Mouse (Mus musculus): ENCODE results near the gene Gpr152. TPM values are rescaled to one million over a fixed set of nuclear protein-coding genes. Genes with fewer than 3 reads are reported as not detected.
"Not testable (repeated sequence)": the region's sequence is repeated elsewhere in the genome, so short reads cannot be mapped to it uniquely, and the experiment has no call there.

Gene Gpr152
- polyA plus RNA-seq, 1 experiment, result 0.01 TPM

- Histone ChIP-seq H3K27me3 (ENCODE audit: control insufficient read depth) (no peaks in the 10 kb centered on the region), H3K36me3 (ENCODE audit: control insufficient read depth) (peaks cover 83% of the 10 kb centered on the region), H3K9me3 (ENCODE audit: control insufficient read depth, low read length) (peaks cover under 1% of the 10 kb centered on the region; the same call in 1 of the 2 replicates), H3K4me1 (ENCODE audit: control insufficient read depth) (peaks cover 44% of the 10 kb centered on the region), H3K4me3 (replicated peaks) (no peak overlapping the region)
- TF ChIP-seq TAL1 (IDR thresholded peaks at IDR 0.05; ENCODE audit: low read length) (no peak), GATA1 (IDR thresholded peaks at IDR 0.05; ENCODE audit: low read length) (no peak)
Measured at GRCm38 (mm10) chr19:4115816-4116215, 23.8 kb upstream of the Gpr152 start.

GRCm38 (mm10) chr19:4117006-4117405 is 22.6 kb upstream of the Gpr152 start:
- H3K27me3 ChIP-seq (ENCODE audit: control insufficient read depth), result no peaks in the 10 kb centered on the region
- peaks cover 74% of the 10 kb centered on the region for H3K36me3 ChIP-seq (ENCODE audit: control insufficient read depth)
- H3K4me3 ChIP-seq (replicated peaks), result no peak overlapping the region
- peaks cover 56% of the 10 kb centered on the region for H3K4me1 ChIP-seq (ENCODE audit: control insufficient read depth)
- TF ChIP-seq GATA1 (IDR thresholded peaks at IDR 0.05; ENCODE audit: low read length) (no peak), TAL1 (IDR thresholded peaks at IDR 0.05; ENCODE audit: low read length) (no peak)
- H3K9me3 ChIP-seq (ENCODE audit: control insufficient read depth, low read length), result peaks cover 4% of the 10 kb centered on the region

DNA sequence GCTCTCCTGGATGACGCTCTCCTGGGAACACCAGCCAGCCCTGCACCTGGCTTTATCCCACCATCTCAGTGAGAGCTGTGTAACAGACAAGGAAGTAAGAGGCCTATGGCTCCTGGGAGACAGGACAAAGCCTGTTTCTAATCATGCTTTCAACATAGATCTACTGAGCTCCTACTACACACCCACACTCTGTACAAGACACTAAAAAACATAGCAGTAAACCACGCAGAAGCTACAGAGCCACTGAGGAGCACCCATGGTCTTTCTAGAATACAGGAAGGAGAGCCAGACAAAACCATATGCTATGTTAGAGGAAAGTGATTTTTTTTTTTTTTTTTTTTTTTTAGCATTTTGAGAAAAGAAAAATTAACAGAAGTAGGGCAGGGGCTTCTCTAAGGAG is 21.2 kb upstream of the Gpr152 start:
- Histone ChIP-seq H3K36me3 (ENCODE audit: control insufficient read depth) (peaks cover 61% of the 10 kb centered on the region), H3K27me3 (ENCODE audit: control insufficient read depth) (no peaks in the 10 kb centered on the region), H3K4me3 (replicated peaks) (no peak overlapping the region), H3K9me3 (ENCODE audit: control insufficient read depth, low read length) (peaks cover 4% of the 10 kb centered on the region), H3K4me1 (ENCODE audit: control insufficient read depth) (peaks cover 62% of the 10 kb centered on the region)
- TF ChIP-seq TAL1 (IDR thresholded peaks at IDR 0.05; ENCODE audit: low read length) (no peak), GATA1 (IDR thresholded peaks at IDR 0.05; ENCODE audit: low read length) (no peak)

GRCm38 (mm10) chr19:4119716-4120487 is 19.7 kb upstream of the Gpr152 start:
- Histone ChIP-seq H3K27me3 (ENCODE audit: control insufficient read depth) (no peaks in the 10 kb centered on the region), H3K9me3 (ENCODE audit: control insufficient read depth, low read length) (peaks cover 4% of the 10 kb centered on the region), H3K4me3 (replicated peaks) (no peak overlapping the region), H3K4me1 (ENCODE audit: control insufficient read depth) (peaks cover 62% of the 10 kb centered on the region), H3K36me3 (ENCODE audit: control insufficient read depth) (peaks cover 45% of the 10 kb centered on the region)
- TF ChIP-seq GATA1 (IDR thresholded peaks at IDR 0.05; ENCODE audit: low read length) (no peak), TAL1 (IDR thresholded peaks at IDR 0.05; ENCODE audit: low read length) (no peak)

DNA sequence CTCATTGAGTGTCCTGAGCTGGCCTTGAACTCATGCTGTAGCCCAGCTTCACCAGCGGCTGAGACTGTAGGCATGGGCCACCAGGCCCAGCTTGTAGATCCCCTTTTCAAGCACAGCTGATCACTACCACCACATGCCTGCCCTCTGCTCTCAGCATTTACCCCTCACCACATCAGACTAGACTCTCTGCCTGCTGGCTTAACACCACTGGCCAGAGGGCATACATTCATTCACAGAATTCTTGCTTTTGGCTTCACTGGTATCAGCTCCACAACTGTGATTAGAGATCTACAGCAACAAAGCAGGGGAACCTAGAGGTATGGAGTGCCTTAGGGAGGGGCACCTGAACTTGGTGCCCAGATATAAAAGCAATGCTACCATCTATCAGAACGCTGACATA is 19.1 kb upstream of the Gpr152 start:
- H3K4me1 ChIP-seq (ENCODE audit: control insufficient read depth), result peaks cover 65% of the 10 kb centered on the region
- H3K36me3 ChIP-seq (ENCODE audit: control insufficient read depth), result peaks cover 39% of the 10 kb centered on the region
- H3K27me3 ChIP-seq (ENCODE audit: control insufficient read depth), result no peaks in the 10 kb centered on the region
- TF ChIP-seq GATA1 (IDR thresholded peaks at IDR 0.05; ENCODE audit: low read length), result no peak
- TF ChIP-seq TAL1 (IDR thresholded peaks at IDR 0.05; ENCODE audit: low read length), result no peak
- H3K9me3 ChIP-seq (ENCODE audit: control insufficient read depth, low read length), result peaks cover 4% of the 10 kb centered on the region
- peak overlapping the region; percentile 74 for H3K4me3 ChIP-seq (replicated peaks)

- H3K27me3 ChIP-seq (ENCODE audit: control insufficient read depth), result no peaks in the 10 kb centered on the region
- TF ChIP-seq TAL1 (IDR thresholded peaks at IDR 0.05; ENCODE audit: low read length) (no peak), GATA1 (IDR thresholded peaks at IDR 0.05; ENCODE audit: low read length) (no peak)
- peaks cover 32% of the 10 kb centered on the region for H3K36me3 ChIP-seq (ENCODE audit: control insufficient read depth)
- peaks cover 67% of the 10 kb centered on the region for H3K4me1 ChIP-seq (ENCODE audit: control insufficient read depth)
- peak overlapping the region; percentile 74 for H3K4me3 ChIP-seq (replicated peaks)
- H3K9me3 ChIP-seq (ENCODE audit: control insufficient read depth, low read length), result peaks cover 4% of the 10 kb centered on the region
Measured at GRCm38 (mm10) chr19:4121097-4121805, 18.3 kb upstream of the Gpr152 start.

- peaks cover 29% of the 10 kb centered on the region for H3K36me3 ChIP-seq (ENCODE audit: control insufficient read depth)
- peaks cover 73% of the 10 kb centered on the region for H3K4me1 ChIP-seq (ENCODE audit: control insufficient read depth)
Measured at GRCm38 (mm10) chr19:4121896-4122295, 17.7 kb upstream of the Gpr152 start.

DNA sequence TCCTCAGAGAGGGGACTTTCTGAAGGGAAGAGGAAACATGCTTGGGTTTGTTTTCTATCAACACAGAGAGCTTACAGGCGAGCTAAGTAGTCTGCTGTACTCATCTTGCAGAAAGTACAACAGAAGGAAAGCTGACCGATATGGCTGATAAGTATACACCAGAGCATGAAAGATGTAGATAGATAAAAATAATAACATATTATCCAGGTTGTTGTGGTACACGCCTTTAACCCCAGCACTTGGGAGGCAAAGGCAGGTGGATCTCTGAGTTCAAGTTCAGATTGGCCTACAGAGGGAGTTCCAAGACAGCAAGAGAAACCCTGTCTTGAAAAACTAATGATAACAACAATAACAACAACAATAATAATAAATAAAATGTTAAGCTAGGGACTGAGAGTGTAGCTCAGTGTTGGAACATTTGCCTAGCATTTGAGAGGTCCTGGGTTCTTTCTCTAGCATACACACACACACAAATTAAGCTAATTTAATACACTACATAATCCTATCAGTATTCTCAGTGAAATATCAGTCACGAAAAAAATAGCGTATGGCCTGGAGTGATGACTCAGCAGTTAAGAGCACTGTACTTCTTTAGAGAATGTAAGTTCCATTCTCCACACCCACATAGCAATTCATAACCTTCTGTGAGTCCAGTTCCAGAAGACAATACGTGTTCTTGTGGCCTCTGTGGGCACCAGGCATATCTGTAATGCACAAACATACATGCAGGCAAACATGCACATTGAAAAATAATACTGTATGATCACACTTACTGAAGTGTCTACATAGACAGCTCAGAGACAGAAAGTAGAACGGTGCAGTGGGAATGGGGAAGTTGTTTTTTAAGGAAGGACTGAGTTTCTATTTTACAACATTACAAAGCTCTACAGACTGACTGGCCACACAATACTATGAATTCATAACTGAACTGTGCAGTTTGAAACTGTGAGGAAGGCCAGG is 16.9 kb upstream of the Gpr152 start:
- Histone ChIP-seq H3K9me3 (ENCODE audit: control insufficient read depth, low read length) (peaks cover 4% of the 10 kb centered on the region), H3K4me1 (ENCODE audit: control insufficient read depth) (peaks cover 81% of the 10 kb centered on the region), H3K36me3 (ENCODE audit: control insufficient read depth) (peaks cover 29% of the 10 kb centered on the region), H3K4me3 (replicated peaks) (no peak overlapping the region), H3K27me3 (ENCODE audit: control insufficient read depth) (no peaks in the 10 kb centered on the region)
- no peak for TF ChIP-seq GATA1 (IDR thresholded peaks at IDR 0.05; ENCODE audit: low read length)
- TF ChIP-seq TAL1 (IDR thresholded peaks at IDR 0.05; ENCODE audit: low read length), result no peak

More at GRCm38 (mm10) chr19:4121896-4122295, 17.7 kb upstream of the Gpr152 start:
- not testable (repeated sequence) for H3K4me3 ChIP-seq (replicated peaks); H3K27me3 ChIP-seq (ENCODE audit: control insufficient read depth); H3K9me3 ChIP-seq (ENCODE audit: control insufficient read depth, low read length)
